Mouse (Mus musculus) liver, embryonic 14.5 days (tissue): ENCODE results near the gene Fgfr2. TPM values are rescaled to one million over a fixed set of nuclear protein-coding genes. Genes with fewer than 3 reads are reported as not detected.
A peak's percentile ranks its signal among the peaks of the same experiment; 100 is the strongest.

Source experiments
- ATAC-seq: fragments of 200-750 bp; cut with Nextera tagmentation; 2 replicates; pipeline ENCODE4 v1.8.0; 2017; ENCODE audit warnings: moderate number of reproducible peaks, mild to moderate bottlenecking, moderate library complexity; ENCODE audit not compliant: insufficient read depth
- DNase-seq, 3 experiments: peaks; one replicate each; pipeline ENCODE4 v3.0.0-alpha.2; 2012 to 2013; ENCODE audit warnings: low read depth in 3 of 3, low spot score in 3 of 3
- H3K27ac ChIP-seq: fragments of 300-500 bp; sonication (generic); 2 replicates; pipeline ENCODE4 v1.5.1; 2014; ENCODE audit warnings: moderate library complexity, mild to moderate bottlenecking, control low read depth, inconsistent platforms
- H3K27me3 ChIP-seq: fragments of 300-500 bp; sonication (generic); 2 replicates; pipeline ENCODE4 v1.6.1; 2014; ENCODE audit warnings: mild to moderate bottlenecking, low read length, moderate library complexity; ENCODE audit not compliant: control insufficient read depth, insufficient read depth
- H3K36me3 ChIP-seq: fragments of 300-500 bp; sonication (generic); replicated peaks from 2 replicates; pipeline ENCODE4 v1.6.1; 2014; ENCODE audit warnings: low read depth; ENCODE audit not compliant: control insufficient read depth, insufficient read depth
- H3K4me1 ChIP-seq, 2 experiments: fragments of 200-500 bp in 1 of 2; fragments of 300-500 bp in 1 of 2; sonication (generic) in 1 of 2; replicated peaks; 2 replicates each; pipeline ENCODE4 v1.6.1; 2012 to 2014; ENCODE audit warnings: antibody characterized with exemption in 1 of 2, inconsistent platforms in 1 of 2, low read length in 1 of 2; ENCODE audit not compliant: control insufficient read depth in 2 of 2, insufficient read depth in 2 of 2
- H3K4me2 ChIP-seq: fragments of 300-500 bp; sonication (generic); 2 replicates; pipeline ENCODE4 v1.6.1; 2014; ENCODE audit warnings: low read depth, mild to moderate bottlenecking, control low read depth, moderate library complexity
- H3K4me3 ChIP-seq, 2 experiments: fragments of 200-500 bp in 1 of 2; fragments of 300-500 bp in 1 of 2; sonication (generic) in 1 of 2; 2 replicates each; pipeline ENCODE4 v1.5.1; 2012 to 2014; ENCODE audit warnings: low read depth in 2 of 2, low read length in 2 of 2, mild to moderate bottlenecking in 2 of 2, control low read depth in 1 of 2, inconsistent platforms in 1 of 2, moderate library complexity in 1 of 2; ENCODE audit not compliant: insufficient read depth in 1 of 2
- H3K9ac ChIP-seq: fragments of 300-500 bp; sonication (generic); replicated peaks from 2 replicates; pipeline ENCODE4 v1.6.1; 2014; ENCODE audit warnings: mild to moderate bottlenecking, control low read depth, moderate library complexity
- H3K9me3 ChIP-seq: fragments of 300-500 bp; sonication (generic); 2 replicates; pipeline ENCODE4 v1.6.1; 2016; ENCODE audit warnings: low read length, mixed read lengths; ENCODE audit not compliant: control insufficient read depth
- CTCF ChIP-seq: IDR thresholded peaks from 2 replicates; pipeline ENCODE4 v1.5.1; 2016; ENCODE audit warnings: antibody characterized with exemption, low read depth, control low read depth
- EP300 ChIP-seq: IDR thresholded peaks from 2 replicates; pipeline ENCODE4 v1.6.1; 2016; ENCODE audit warnings: antibody characterized with exemption, low read depth
- WGBS: fragments of 180-500 bp; shearing (Covaris S2); extraction: QIAGEN DNeasy Blood & Tissue Kit; methylation state at CpG from one replicate; pipeline ENCODE4 v1.1.7; 2014; ENCODE audit not compliant: insufficient replicate concordance; 5-methylcytosine and 5-hydroxymethylcytosine counted together
- polyA plus RNA-seq, 2 experiments: library from polyadenylated mRNA; depleted of rRNA in 1 of 2; stranded (reverse) in 1 of 2; unstranded in 1 of 2; fragments of >200 nt; fragmentation: Nextera tagmentation in 1 of 2; extraction: Ambion mirVana in 1 of 2; gene quantifications; 2 replicates each; pipeline versions ENCODE4 v1.2.1 to v1.2.3; 2012 to 2014

The Fgfr2 gene
- polyA plus RNA-seq, 2 experiments: 7.9 to 8.8 TPM

DNA sequence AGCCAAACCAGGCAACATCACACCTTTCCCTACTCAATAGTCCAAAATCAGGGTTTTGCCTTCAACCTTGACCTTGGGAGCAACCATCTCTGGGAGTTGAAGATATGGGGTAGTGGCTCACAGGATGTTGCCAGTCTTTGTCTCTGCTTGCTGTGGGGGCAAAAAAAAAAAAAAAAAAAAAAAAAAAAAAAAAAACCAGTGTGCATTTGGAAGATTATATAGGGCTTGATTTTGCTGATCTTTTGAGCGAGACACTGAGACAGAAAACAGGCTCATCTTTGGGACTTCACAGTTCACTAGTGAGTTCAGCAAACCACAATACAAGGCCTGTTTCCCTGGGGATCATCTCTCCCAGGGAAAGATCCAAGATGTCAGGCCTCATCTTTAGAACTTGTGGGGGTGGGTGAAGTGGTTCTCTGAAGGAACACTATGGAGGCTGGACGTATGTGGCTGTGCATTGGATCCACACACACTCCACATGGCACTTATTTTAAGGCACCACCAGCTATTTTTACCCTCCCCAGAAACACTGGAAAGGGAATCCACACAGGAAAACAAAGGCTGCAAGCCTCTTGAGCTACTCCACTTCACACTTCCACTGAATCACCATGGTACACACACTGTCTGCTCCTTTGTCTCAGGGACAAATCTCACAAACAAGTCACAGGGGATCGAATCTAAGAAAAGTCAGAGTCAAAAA lies 83.4 kb downstream of the Fgfr2 start:
- Histone ChIP-seq H3K4me3 (no peak overlapping the region), H3K27ac (no peak overlapping the region), H3K9ac (no peak overlapping the region), H3K27me3 (no peaks in the 10 kb centered on the region), H3K4me2 (no peak overlapping the region), H3K9me3 (no peaks in the 10 kb centered on the region), H3K36me3 (no peaks in the 10 kb centered on the region), H3K4me1 (peaks cover 0 to 3% of the 10 kb centered on the region in 2 experiments; a peak in 1 of 4 replicates)
- TF ChIP-seq CTCF (no peak), EP300 (no peak)
- no peak for ATAC-seq
- no peak for DNase-seq
- WGBS: 50% methylated on average over 3 of the region's 3 CpGs

DNA sequence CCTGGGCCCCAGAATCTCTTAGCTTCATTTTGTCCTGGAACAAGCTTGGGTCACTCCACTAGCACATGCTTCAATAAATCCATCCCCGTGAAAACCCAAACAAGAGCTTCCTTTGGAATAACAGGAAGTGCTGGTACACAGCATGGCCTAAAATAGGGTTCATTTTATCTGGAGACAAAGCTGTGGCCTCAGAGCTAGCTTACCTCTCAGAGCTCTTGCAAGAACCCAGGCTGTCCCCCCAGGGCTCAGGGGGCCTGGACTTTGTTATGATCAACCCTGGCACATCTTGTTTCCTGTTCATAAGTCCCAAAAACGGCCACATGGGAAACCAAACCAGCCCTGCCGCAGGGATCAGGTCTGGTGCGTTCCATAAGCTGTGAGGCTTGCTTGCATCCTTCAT lies 85.5 kb downstream of the Fgfr2 start:
- Histone ChIP-seq H3K27me3 (no peaks in the 10 kb centered on the region), H3K4me1 (peaks cover 0 to 3% of the 10 kb centered on the region in 2 experiments; a peak in 1 of 4 replicates), H3K36me3 (no peaks in the 10 kb centered on the region), H3K4me2 (no peak overlapping the region), H3K9ac (no peak overlapping the region), H3K4me3 (no peak overlapping the region), H3K9me3 (no peaks in the 10 kb centered on the region), H3K27ac (no peak overlapping the region)
- TF ChIP-seq EP300 (no peak), CTCF (no peak)
- no peak for ATAC-seq
- WGBS: 68% methylated on average over 4 of the region's 4 CpGs
- no peak for DNase-seq

DNA sequence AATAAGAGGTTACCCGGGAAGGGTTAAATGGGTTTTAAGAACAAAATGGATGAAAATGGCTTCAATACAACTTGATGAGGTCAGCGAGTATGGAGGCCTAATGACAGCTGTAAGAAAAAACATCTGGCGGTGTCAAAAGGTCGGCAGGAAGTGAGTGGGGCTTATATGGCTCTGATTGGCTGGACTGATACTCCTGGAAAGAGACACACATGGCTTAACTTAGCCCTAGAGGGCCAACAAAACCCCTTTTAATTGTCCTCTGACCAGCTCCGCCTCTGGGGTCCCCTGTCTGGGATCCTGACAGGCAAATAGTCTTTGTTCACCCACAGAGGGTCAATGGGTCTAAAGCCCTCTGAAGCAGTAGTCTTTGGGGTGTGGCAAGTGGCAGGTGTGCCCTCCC lies 85.9 kb downstream of the Fgfr2 start:
- whole genome bisulfite sequencing: 54% methylated on average over 5 of the region's 5 CpGs
- no peak overlapping the region for H3K4me3 ChIP-seq
- no peak overlapping the region for H3K4me2 ChIP-seq
- no peaks in the 10 kb centered on the region for H3K9me3 ChIP-seq
- DNase-seq (no peak), ATAC-seq (no peak)
- no peaks in the 10 kb centered on the region for H3K27me3 ChIP-seq
- no peaks in the 10 kb centered on the region for H3K36me3 ChIP-seq
- no peak overlapping the region for H3K27ac ChIP-seq
- no peak for TF ChIP-seq CTCF
- no peak for TF ChIP-seq EP300
- H3K4me1 ChIP-seq: peaks cover 0 to 3% of the 10 kb centered on the region in 2 experiments; a peak in 1 of 4 replicates
- no peak overlapping the region for H3K9ac ChIP-seq

DNA sequence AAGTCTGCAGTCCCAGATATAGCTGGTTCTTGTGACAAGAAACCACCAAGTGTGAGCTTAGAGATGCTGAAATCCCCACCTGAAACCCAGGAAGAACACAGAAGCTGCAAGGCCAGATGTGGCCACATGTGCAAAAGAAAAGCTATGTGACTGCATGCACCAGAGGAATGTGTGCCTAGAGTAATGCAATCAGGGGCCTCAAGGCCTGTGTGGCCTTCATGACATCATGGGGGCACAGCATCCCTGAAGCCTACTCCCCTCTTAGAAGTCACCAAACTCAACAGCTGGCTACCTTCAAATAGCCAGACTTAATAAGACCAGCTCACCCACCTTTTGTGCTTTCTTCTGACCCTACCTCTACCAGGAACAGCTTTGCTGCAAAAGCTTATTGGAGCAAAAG lies 87.2 kb downstream of the Fgfr2 start:
- H3K36me3 ChIP-seq: no peaks in the 10 kb centered on the region
- no peaks in the 10 kb centered on the region for H3K9me3 ChIP-seq
- ATAC-seq (no peak), DNase-seq (no peak)
- H3K4me3 ChIP-seq: no peak overlapping the region
- no peak overlapping the region for H3K27ac ChIP-seq
- no peaks in the 10 kb centered on the region; a peak in 1 of 4 replicates for H3K4me1 ChIP-seq
- H3K9ac ChIP-seq: no peak overlapping the region
- H3K4me2 ChIP-seq: no peak overlapping the region
- TF ChIP-seq EP300 (no peak), CTCF (no peak)
- H3K27me3 ChIP-seq: no peaks in the 10 kb centered on the region

DNA sequence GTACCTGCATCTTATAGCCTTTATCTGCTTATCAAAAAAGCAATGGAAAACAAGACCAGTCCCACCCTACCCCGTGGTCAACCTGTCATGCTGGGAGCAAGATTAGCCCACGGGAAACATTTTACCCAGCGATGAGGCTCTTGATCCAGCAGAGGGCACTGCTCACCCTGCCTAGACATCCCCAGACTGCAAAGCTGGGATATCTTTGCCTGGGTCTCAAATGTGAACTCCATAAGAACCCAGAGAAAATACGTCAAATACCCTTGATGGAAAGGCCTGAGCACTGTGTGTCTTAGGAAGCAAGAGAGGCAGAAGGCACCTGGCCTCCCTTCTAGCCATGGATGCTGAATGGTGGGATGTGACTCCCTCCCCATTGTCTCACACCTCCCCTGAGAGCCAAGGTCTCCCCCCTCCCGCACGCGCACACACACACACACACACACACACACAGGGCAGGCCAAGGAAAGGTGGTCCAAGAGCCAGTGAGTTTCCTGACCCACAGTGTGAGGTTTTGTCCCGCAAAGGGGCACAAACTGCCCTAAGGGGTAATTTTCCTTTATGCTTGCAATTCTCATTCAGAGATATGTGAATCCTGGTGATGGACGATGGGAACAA lies 90.5 kb downstream of the Fgfr2 start:
- peaks cover 0 to 7% of the 10 kb centered on the region in 2 experiments; a peak in 1 of 4 replicates for H3K4me1 ChIP-seq
- H3K9me3 ChIP-seq: no peaks in the 10 kb centered on the region
- H3K4me3 ChIP-seq: no peak overlapping the region
- H3K27ac ChIP-seq: no peak overlapping the region
- TF ChIP-seq EP300 (no peak), CTCF (peak; percentile 82)
- H3K36me3 ChIP-seq: no peaks in the 10 kb centered on the region
- DNase-seq (peak in 2 of 3 experiments; percentile 17), ATAC-seq (no peak)
- 51% methylated on average over 9 of the region's 9 CpGs for WGBS
- H3K27me3 ChIP-seq: no peaks in the 10 kb centered on the region
- H3K9ac ChIP-seq: no peak overlapping the region
- H3K4me2 ChIP-seq: no peak overlapping the region
